Mouse (Mus musculus) thymus, adult 2 months (tissue): Measurements from ENCODE around the gene Cib1. TPM values are rescaled to one million over a fixed set of nuclear protein-coding genes. Genes with fewer than 3 reads are reported as not detected.
A peak's percentile ranks its signal among the peaks of the same experiment; 100 is the strongest.

ENCODE experiments used
- DNase-seq: peaks from one replicate; pipeline ENCODE4 v3.0.0; 2021
- H3K27ac ChIP-seq: fragments of 200-500 bp; 2 replicates; pipeline ENCODE4 v1.5.1; 2012; ENCODE audit warnings: low read length, control low read depth; ENCODE audit not compliant: control insufficient read depth, insufficient read depth
- H3K27me3 ChIP-seq: fragments of 200-500 bp; 2 replicates; pipeline ENCODE4 v1.6.1; 2012; ENCODE audit warnings: mild to moderate bottlenecking, low read length, moderate library complexity, mixed read lengths; ENCODE audit not compliant: control insufficient read depth, insufficient read depth
- H3K36me3 ChIP-seq: fragments of 200-500 bp; 2 replicates; pipeline ENCODE4 v1.6.1; 2012; ENCODE audit warnings: mild to moderate bottlenecking, low read length, moderate library complexity; ENCODE audit not compliant: control insufficient read depth, insufficient read depth
- H3K4me1 ChIP-seq: fragments of 200-500 bp; replicated peaks from 2 replicates; pipeline ENCODE4 v1.6.1; 2012; ENCODE audit warnings: low read length; ENCODE audit not compliant: control insufficient read depth, insufficient read depth
- H3K4me3 ChIP-seq: fragments of 200-500 bp; 2 replicates; pipeline ENCODE4 v1.5.1; 2012; ENCODE audit warnings: mild to moderate bottlenecking, low read length, control low read depth, moderate library complexity; ENCODE audit not compliant: control insufficient read depth, insufficient read depth
- CTCF ChIP-seq: fragments of 200-500 bp; IDR thresholded peaks from 2 replicates; pipeline ENCODE4 v1.5.1; 2012; ENCODE audit warnings: mild to moderate bottlenecking, control low read depth, low read length, moderate library complexity, borderline replicate concordance; ENCODE audit not compliant: control insufficient read depth, poor library complexity, insufficient read depth; ENCODE audit errors: extremely low read depth
- POLR2A ChIP-seq: fragments of 200-500 bp; IDR thresholded peaks from 2 replicates; pipeline ENCODE4 v1.6.1; 2012; ENCODE audit warnings: mild to moderate bottlenecking, low read length, control low read depth, moderate library complexity; ENCODE audit not compliant: control insufficient read depth, poor library complexity, insufficient read depth; ENCODE audit errors: extremely low read depth
- WGBS: fragments of 180-500 bp; shearing (Covaris S2); methylation state at CpG from one replicate; pipeline ENCODE4 v1.1.7; 2018; 5-methylcytosine and 5-hydroxymethylcytosine counted together
- polyA plus RNA-seq: library from polyadenylated mRNA; depleted of rRNA; stranded (reverse); fragments of >200 nt; gene quantifications from 2 replicates; pipeline ENCODE4 v1.2.3, GENCODE M21; 2012

The Cib1 gene
- polyA plus RNA-seq, 1 experiment = 192 TPM

GRCm38 (mm10) chr7:80207314-80207731, 25.3 kb downstream of the Cib1 start:
- Histone ChIP-seq H3K36me3 (no peaks in the 10 kb centered on the region), H3K4me1 (peaks cover 80% of the 10 kb centered on the region), H3K4me3 (no peak overlapping the region), H3K27me3 (no peaks in the 10 kb centered on the region), H3K27ac (no peak overlapping the region; the same call in 1 of the 2 replicates)
- TF ChIP-seq CTCF (no peak), POLR2A (no peak)
- DNase-seq = no peak
- 64% methylated on average over 3 of the region's 3 CpGs for WGBS

DNA sequence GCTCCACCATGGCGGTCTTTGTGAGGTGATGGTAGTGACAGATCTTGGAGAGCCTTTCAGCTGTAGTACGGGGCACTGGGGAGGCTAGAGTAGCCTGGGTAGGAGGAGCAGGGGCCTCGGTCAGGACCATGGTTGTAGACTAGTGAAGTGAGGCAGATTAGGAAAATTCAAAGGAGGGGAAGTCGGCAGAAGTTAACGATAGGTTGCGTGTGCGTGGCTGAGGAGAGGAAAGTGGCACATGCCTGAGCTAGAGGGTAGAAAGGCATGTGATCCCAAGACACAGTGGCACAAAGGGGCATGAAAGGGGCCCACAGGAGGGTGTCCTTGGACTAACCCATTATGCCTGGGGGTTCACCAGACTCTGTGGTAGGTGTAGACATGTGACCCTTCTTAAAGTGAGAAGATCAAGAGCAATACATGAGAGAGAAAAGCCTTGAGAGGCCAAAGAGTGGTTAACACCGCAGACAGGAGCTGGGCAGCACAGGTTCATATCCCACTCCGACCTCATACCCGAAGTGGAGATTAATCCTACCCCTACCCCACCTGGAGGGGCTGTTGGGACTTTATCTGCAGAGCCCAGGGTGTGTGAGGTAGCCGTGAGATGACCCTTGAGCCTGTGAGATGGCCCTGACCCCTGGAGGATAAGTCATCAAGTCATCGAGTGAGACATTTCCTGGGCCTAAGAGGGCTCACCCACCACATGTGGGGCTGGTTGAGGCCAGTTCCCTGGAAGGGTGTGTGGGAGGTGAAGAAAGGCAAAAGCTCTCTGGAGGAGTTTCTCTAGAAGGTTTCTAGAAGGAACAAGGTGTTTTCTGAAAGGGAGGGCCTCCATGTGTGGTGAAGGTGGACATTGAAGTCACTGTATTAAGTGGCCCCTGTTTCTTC, 26.7 kb downstream of the Cib1 start:
- H3K4me3 ChIP-seq = no peak overlapping the region
- no peak overlapping the region for H3K27ac ChIP-seq
- no peaks in the 10 kb centered on the region for H3K36me3 ChIP-seq
- TF ChIP-seq CTCF = no peak
- no peak for TF ChIP-seq POLR2A
- WGBS = 64% methylated on average over 12 of the region's 12 CpGs
- no peaks in the 10 kb centered on the region for H3K27me3 ChIP-seq
- no peak for DNase-seq
- peaks cover 86% of the 10 kb centered on the region for H3K4me1 ChIP-seq

DNA sequence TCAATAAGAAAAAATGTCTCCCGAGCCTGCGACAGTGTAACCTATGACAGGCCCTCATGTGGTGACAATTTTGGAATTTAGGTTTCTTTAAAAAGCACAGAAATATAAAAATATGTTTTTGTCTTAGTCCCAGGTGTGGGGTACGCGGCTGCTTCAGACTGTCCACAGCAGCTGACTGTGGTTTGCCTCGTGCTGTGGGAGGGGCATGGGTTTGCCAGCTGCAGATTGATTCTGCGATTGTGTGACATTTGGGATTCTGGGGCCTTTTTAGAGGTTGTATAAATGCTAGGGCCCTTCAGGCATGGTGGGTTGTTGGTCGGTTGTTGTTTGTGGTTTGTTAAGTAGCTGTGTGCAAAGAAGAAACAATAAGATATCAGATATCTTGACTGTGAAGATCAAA, 27.7 kb downstream of the Cib1 start:
- no peaks in the 10 kb centered on the region for H3K27me3 ChIP-seq
- TF ChIP-seq POLR2A (no peak), CTCF (no peak)
- no peak overlapping the region for H3K4me3 ChIP-seq
- H3K36me3 ChIP-seq = no peaks in the 10 kb centered on the region
- 9% methylated on average over 7 of the region's 7 CpGs for WGBS
- DNase-seq = peak; percentile 52
- peaks cover 87% of the 10 kb centered on the region for H3K4me1 ChIP-seq
- no peak overlapping the region for H3K27ac ChIP-seq

DNA sequence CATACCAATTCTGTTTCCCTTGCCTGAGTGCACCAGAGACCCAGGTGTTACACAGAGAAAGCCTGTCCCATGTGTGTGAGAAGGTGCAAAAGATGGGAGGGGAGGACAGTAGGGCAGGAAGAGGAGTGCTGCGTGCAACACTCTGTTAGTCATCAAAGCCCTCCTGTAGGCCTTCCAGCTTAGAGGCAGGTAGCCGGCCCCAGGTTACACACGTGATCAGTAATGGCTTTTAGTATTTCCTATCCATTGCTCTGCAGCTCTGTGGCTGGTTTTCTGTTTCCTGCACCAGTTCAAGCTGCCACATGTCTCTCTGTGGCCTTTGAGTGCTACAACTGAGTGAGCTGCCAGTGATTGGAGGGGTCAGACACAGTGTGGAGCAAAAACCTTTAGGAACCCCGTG, 28.3 kb downstream of the Cib1 start:
- no peak overlapping the region for H3K4me3 ChIP-seq
- DNase-seq = no peak
- no peak for TF ChIP-seq POLR2A
- no peak for TF ChIP-seq CTCF
- peaks cover 88% of the 10 kb centered on the region for H3K4me1 ChIP-seq
- no peaks in the 10 kb centered on the region for H3K27me3 ChIP-seq
- H3K27ac ChIP-seq = peak overlapping the region; percentile 15; the same call in 1 of the 2 replicates
- no peaks in the 10 kb centered on the region for H3K36me3 ChIP-seq
- WGBS = 8% methylated on average over 4 of the region's 4 CpGs

- 26% methylated on average over 12 of the region's 12 CpGs for WGBS
- no peak overlapping the region for H3K27ac ChIP-seq
- H3K4me3 ChIP-seq = no peak overlapping the region
- peaks cover 86% of the 10 kb centered on the region for H3K4me1 ChIP-seq
- no peaks in the 10 kb centered on the region for H3K27me3 ChIP-seq
- H3K36me3 ChIP-seq = no peaks in the 10 kb centered on the region
- no peak for TF ChIP-seq POLR2A
- TF ChIP-seq CTCF = no peak
- no peak for DNase-seq
These were observed 28.9 kb downstream of the Cib1 start for GRCm38 (mm10) chr7:80203638-80204096.

GRCm38 (mm10) chr7:80202961-80203360, 29.7 kb downstream of the Cib1 start:
- 76% methylated on average over 5 of the region's 5 CpGs for WGBS
- no peak overlapping the region for H3K27ac ChIP-seq
- peaks cover 79% of the 10 kb centered on the region for H3K4me1 ChIP-seq
- H3K36me3 ChIP-seq = no peaks in the 10 kb centered on the region
- TF ChIP-seq POLR2A (no peak), CTCF (no peak)
- DNase-seq = no peak
- no peak overlapping the region for H3K4me3 ChIP-seq
- H3K27me3 ChIP-seq = no peaks in the 10 kb centered on the region
